Mouse (Mus musculus) forebrain, embryonic 16.5 days (tissue): Measurements from ENCODE around the gene Oaz3. TPM values are rescaled to one million over a fixed set of nuclear protein-coding genes. Genes with fewer than 3 reads are reported as not detected.

Experiments
- polyA plus RNA-seq: library from polyadenylated mRNA; unstranded; fragments of >200 nt; fragmentation: Nextera tagmentation; extraction: Ambion mirVana; gene quantifications from 2 replicates; pipeline ENCODE4 v1.2.1, GENCODE M21; 2015

The Oaz3 gene
- polyA plus RNA-seq, 1 experiment from 2014 or later = 2.2 TPM

Other genes with a start within 250 kb of the Oaz3 start
- not detected in 2 replicates for gene Gm5286, start 247.2 kb downstream of the Oaz3 start, polyA plus RNA-seq
- gene Gm4778, start 179.9 kb downstream of the Oaz3 start, polyA plus RNA-seq = not detected in 2 replicates
- 35.0 and 41.4 TPM in 2 replicates for gene Them4, start 133.8 kb downstream of the Oaz3 start, polyA plus RNA-seq
- 0.33 and 0.65 TPM in 2 replicates for gene Them5, start 101.8 kb downstream of the Oaz3 start, polyA plus RNA-seq
- gene C2cd4d, start 81.5 kb downstream of the Oaz3 start, polyA plus RNA-seq = 1.1 and 1.3 TPM in 2 replicates
- 0.37 and 0.54 TPM in 2 replicates for gene Rorc, start 71.1 kb downstream of the Oaz3 start, polyA plus RNA-seq
- 1.1 and 1.2 TPM in 2 replicates for gene Lingo4, start 45.4 kb downstream of the Oaz3 start, polyA plus RNA-seq
- gene Tdrkh, start 30.6 kb downstream of the Oaz3 start, polyA plus RNA-seq = 67.0 and 75.3 TPM in 2 replicates
- 58.8 and 62.1 TPM in 2 replicates for gene Mrpl9, start 597 bp downstream of the Oaz3 start, polyA plus RNA-seq
- 295 and 358 TPM in 2 replicates for gene Celf3, start 34.4 kb upstream of the Oaz3 start, polyA plus RNA-seq
- gene Riiad1, start 36.4 kb upstream of the Oaz3 start, polyA plus RNA-seq = 10.6 and 11.7 TPM in 2 replicates
- 85.2 and 92.5 TPM in 2 replicates for gene Snx27, start 138.8 kb upstream of the Oaz3 start, polyA plus RNA-seq
- not detected in 2 replicates for gene Gm10972, start 199.2 kb upstream of the Oaz3 start, polyA plus RNA-seq
- gene Tuft1, start 215.0 kb upstream of the Oaz3 start, polyA plus RNA-seq = 4.5 and 5.6 TPM in 2 replicates
- gene Selenbp2, start 249.6 kb upstream of the Oaz3 start, polyA plus RNA-seq = not detected in 2 replicates